Mouse (Mus musculus): ENCODE results near the gene Hcrt. TPM values are rescaled to one million over a fixed set of nuclear protein-coding genes. Genes with fewer than 3 reads are reported as not detected.

Hcrt gene
- total and polyA plus RNA-seq, 2 experiments from 2014 or later = 7.1 to 8.0 TPM

GRCm38 (mm10) chr11:100737105-100737733 is 25.5 kb downstream of the Hcrt start:
- H3K4me2 ChIP-seq (ENCODE audit: low read depth) = peak overlapping the region; percentile 79
- H3K27ac ChIP-seq (ENCODE audit: low read depth, low read length) = peak overlapping the region; percentile 77
- H3K36me3 ChIP-seq (ENCODE audit: insufficient read depth) = peaks cover 12% of the 10 kb centered on the region; the same call in 1 of the 2 replicates
- H3K9ac ChIP-seq = peak overlapping the region; percentile 90
- ATAC-seq = no peak
- no peaks in the 10 kb centered on the region for H3K9me3 ChIP-seq (ENCODE audit: low read length)
- no peaks in the 10 kb centered on the region for H3K27me3 ChIP-seq (ENCODE audit: insufficient read depth, low read length)
- 2% methylated on average over 13 of the region's 13 CpGs for WGBS
- peaks cover 10% of the 10 kb centered on the region; the same call in 1 of the 2 replicates for H3K4me1 ChIP-seq (ENCODE audit: insufficient read depth)
- H3K4me3 ChIP-seq (ENCODE audit: low read depth, low read length) = peak overlapping the region; percentile 94
- DNase-seq = no peak
- no peak for TF ChIP-seq CTCF (IDR thresholded peaks at IDR 0.05; ENCODE audit: low read depth)

GRCm38 (mm10) chr11:100736746-100737080 is 26.0 kb downstream of the Hcrt start:
- H3K9ac ChIP-seq = 0 out of 2 replicates have a peak overlapping the region, but pooled peaks have one; percentile 90
- ATAC-seq = no peak

GRCm38 (mm10) chr11:100735954-100736745 is 26.6 kb downstream of the Hcrt start:
- Histone ChIP-seq H3K36me3 (ENCODE audit: insufficient read depth) (peaks cover 5% of the 10 kb centered on the region; the same call in 1 of the 2 replicates), H3K9me3 (ENCODE audit: low read length) (no peaks in the 10 kb centered on the region), H3K27me3 (ENCODE audit: insufficient read depth, low read length) (no peaks in the 10 kb centered on the region), H3K4me3 (ENCODE audit: low read depth, low read length) (no peak overlapping the region), H3K4me2 (ENCODE audit: low read depth) (no peak overlapping the region; the same call in 1 of the 2 replicates), H3K9ac (no peak overlapping the region), H3K27ac (ENCODE audit: low read depth, low read length) (no peak overlapping the region), H3K4me1 (ENCODE audit: insufficient read depth) (peaks cover 10% of the 10 kb centered on the region; the same call in 1 of the 2 replicates)
- ATAC-seq (no peak), DNase-seq (no peak)
- WGBS = 78% methylated on average over 14 of the region's 14 CpGs
- TF ChIP-seq CTCF (IDR thresholded peaks at IDR 0.05; ENCODE audit: low read depth) = no peak

More at GRCm38 (mm10) chr11:100736746-100737080, 26.0 kb downstream of the Hcrt start:
- peaks cover 10% of the 10 kb centered on the region; the same call in 1 of the 2 replicates for H3K4me1 ChIP-seq (ENCODE audit: insufficient read depth)
- no peak for TF ChIP-seq CTCF (IDR thresholded peaks at IDR 0.05; ENCODE audit: low read depth)
- H3K27me3 ChIP-seq (ENCODE audit: insufficient read depth, low read length) = no peaks in the 10 kb centered on the region
- no peak for DNase-seq
- H3K4me2 ChIP-seq (ENCODE audit: low read depth) = peak overlapping the region; percentile 79
- 0 out of 2 replicates have a peak overlapping the region, but pooled peaks have one; percentile 94 for H3K4me3 ChIP-seq (ENCODE audit: low read depth, low read length)
- 74% methylated on average over 4 of the region's 4 CpGs for WGBS
- no peak overlapping the region for H3K27ac ChIP-seq (ENCODE audit: low read depth, low read length)
- no peaks in the 10 kb centered on the region for H3K9me3 ChIP-seq (ENCODE audit: low read length)
- H3K36me3 ChIP-seq (ENCODE audit: insufficient read depth) = peaks cover 11% of the 10 kb centered on the region; the same call in 1 of the 2 replicates

- H3K9me3 ChIP-seq (ENCODE audit: low read length) = no peaks in the 10 kb centered on the region
- H3K9ac ChIP-seq = no peak overlapping the region
- ATAC-seq (no peak), DNase-seq (no peak)
- TF ChIP-seq CTCF (IDR thresholded peaks at IDR 0.05; ENCODE audit: low read depth) = no peak
- H3K4me2 ChIP-seq (ENCODE audit: low read depth) = no peak overlapping the region
- H3K27me3 ChIP-seq (ENCODE audit: insufficient read depth, low read length) = no peaks in the 10 kb centered on the region
- 90% methylated on average over 9 of the region's 9 CpGs for WGBS
- H3K4me3 ChIP-seq (ENCODE audit: low read depth, low read length) = no peak overlapping the region
- H3K36me3 ChIP-seq (ENCODE audit: insufficient read depth) = peaks cover 4% of the 10 kb centered on the region; the same call in 1 of the 2 replicates
- peaks cover 10% of the 10 kb centered on the region; the same call in 1 of the 2 replicates for H3K4me1 ChIP-seq (ENCODE audit: insufficient read depth)
- no peak overlapping the region for H3K27ac ChIP-seq (ENCODE audit: low read depth, low read length)
Observed at GRCm38 (mm10) chr11:100735134-100735865, 27.4 kb downstream of the Hcrt start.

GRCm38 (mm10) chr11:100730477-100731205 is 32.1 kb downstream of the Hcrt start:
- Histone ChIP-seq H3K4me2 (ENCODE audit: low read depth) (no peak overlapping the region), H3K27me3 (ENCODE audit: insufficient read depth, low read length) (no peaks in the 10 kb centered on the region), H3K4me3 (ENCODE audit: low read depth, low read length) (no peak overlapping the region), H3K4me1 (ENCODE audit: insufficient read depth) (no peaks in the 10 kb centered on the region), H3K36me3 (ENCODE audit: insufficient read depth) (peaks cover 15% of the 10 kb centered on the region), H3K9me3 (ENCODE audit: low read length) (no peaks in the 10 kb centered on the region), H3K27ac (ENCODE audit: low read depth, low read length) (no peak overlapping the region), H3K9ac (no peak overlapping the region)
- TF ChIP-seq CTCF (IDR thresholded peaks at IDR 0.05; ENCODE audit: low read depth) = no peak
- ATAC-seq (no peak), DNase-seq (no peak)
- WGBS = 78% methylated on average over 6 of the region's 6 CpGs

GRCm38 (mm10) chr11:100729976-100730375 is 32.8 kb downstream of the Hcrt start:
- WGBS = 92% methylated on average over 4 of the region's 4 CpGs
- no peaks in the 10 kb centered on the region for H3K27me3 ChIP-seq (ENCODE audit: insufficient read depth, low read length)

More at GRCm38 (mm10) chr11:100729976-100730375, 32.8 kb downstream of the Hcrt start:
- H3K36me3 ChIP-seq (ENCODE audit: insufficient read depth) = peaks cover 15% of the 10 kb centered on the region
- no peak overlapping the region for H3K9ac ChIP-seq
- H3K27ac ChIP-seq (ENCODE audit: low read depth, low read length) = no peak overlapping the region
- no peaks in the 10 kb centered on the region for H3K4me1 ChIP-seq (ENCODE audit: insufficient read depth)
- DNase-seq = no peak
- H3K4me3 ChIP-seq (ENCODE audit: low read depth, low read length) = no peak overlapping the region
- H3K9me3 ChIP-seq (ENCODE audit: low read length) = no peaks in the 10 kb centered on the region
- H3K4me2 ChIP-seq (ENCODE audit: low read depth) = no peak overlapping the region
- TF ChIP-seq CTCF (IDR thresholded peaks at IDR 0.05; ENCODE audit: low read depth) = no peak
- ATAC-seq = no peak
